Mouse (Mus musculus): ENCODE measurements at regions not wholly inside any gene's neighbourhood (a gene's known extent, or its start where the extent isn't known, plus 50 kb on each side); places are given as distances from the start of the nearest gene placed in this dataset.

- Histone ChIP-seq H3K27me3 (ENCODE audit: control insufficient read depth, insufficient read depth, low read length) (no peaks in the 10 kb centered on the region), H3K27ac (ENCODE audit: control insufficient read depth, insufficient read depth, low read depth, low read length) (no peak overlapping the region), H3K4me1 (ENCODE audit: control insufficient read depth, insufficient read depth, low read length) (no peaks in the 10 kb centered on the region), H3K36me3 (ENCODE audit: control insufficient read depth, insufficient read depth, low read length) (no peaks in the 10 kb centered on the region), H3K4me3 (ENCODE audit: control insufficient read depth, low read depth, low read length) (no peak overlapping the region)
- TF ChIP-seq POLR2A (IDR thresholded peaks at IDR 0.05; ENCODE audit: control insufficient read depth, low read depth, low read length) (no peak), CTCF (IDR thresholded peaks at IDR 0.05; ENCODE audit: control insufficient read depth, insufficient read depth, insufficient replicate concordance, low read depth, low read length) (no peak)
Measured at GRCm38 (mm10) chr4:105338861-105339260, 181.7 kb downstream of the Plpp3 start.

- H3K27ac ChIP-seq (ENCODE audit: control insufficient read depth, insufficient read depth, low read depth, low read length), result no peak overlapping the region
- H3K27me3 ChIP-seq (ENCODE audit: control insufficient read depth, insufficient read depth, low read length), result no peaks in the 10 kb centered on the region
- no peak for TF ChIP-seq CTCF (IDR thresholded peaks at IDR 0.05; ENCODE audit: control insufficient read depth, insufficient read depth, insufficient replicate concordance, low read depth, low read length)
- TF ChIP-seq POLR2A (IDR thresholded peaks at IDR 0.05; ENCODE audit: control insufficient read depth, low read depth, low read length), result no peak
- H3K36me3 ChIP-seq (ENCODE audit: control insufficient read depth, insufficient read depth, low read length), result no peaks in the 10 kb centered on the region
- H3K4me1 ChIP-seq (ENCODE audit: control insufficient read depth, insufficient read depth, low read length), result no peaks in the 10 kb centered on the region
- no peak overlapping the region for H3K4me3 ChIP-seq (ENCODE audit: control insufficient read depth, low read depth, low read length)
Measured at GRCm38 (mm10) chr4:105341274-105341673, 184.1 kb downstream of the Plpp3 start.

GRCm38 (mm10) chr4:105346846-105347245 is 189.7 kb downstream of the Plpp3 start:
- no peaks in the 10 kb centered on the region for H3K36me3 ChIP-seq (ENCODE audit: control insufficient read depth, insufficient read depth, low read length)
- H3K27ac ChIP-seq (ENCODE audit: control insufficient read depth, insufficient read depth, low read depth, low read length), result no peak overlapping the region
- H3K4me1 ChIP-seq (ENCODE audit: control insufficient read depth, insufficient read depth, low read length), result no peaks in the 10 kb centered on the region
- no peak for TF ChIP-seq CTCF (IDR thresholded peaks at IDR 0.05; ENCODE audit: control insufficient read depth, insufficient read depth, insufficient replicate concordance, low read depth, low read length)
- H3K27me3 ChIP-seq (ENCODE audit: control insufficient read depth, insufficient read depth, low read length), result no peaks in the 10 kb centered on the region
- no peak overlapping the region for H3K4me3 ChIP-seq (ENCODE audit: control insufficient read depth, low read depth, low read length)

- Histone ChIP-seq H3K27me3 (ENCODE audit: control insufficient read depth, insufficient read depth, low read length) (no peaks in the 10 kb centered on the region), H3K4me3 (ENCODE audit: control insufficient read depth, low read depth, low read length) (no peak overlapping the region), H3K27ac (ENCODE audit: control insufficient read depth, insufficient read depth, low read depth, low read length) (no peak overlapping the region), H3K36me3 (ENCODE audit: control insufficient read depth, insufficient read depth, low read length) (no peaks in the 10 kb centered on the region), H3K4me1 (ENCODE audit: control insufficient read depth, insufficient read depth, low read length) (no peaks in the 10 kb centered on the region)
- no peak for TF ChIP-seq CTCF (IDR thresholded peaks at IDR 0.05; ENCODE audit: control insufficient read depth, insufficient read depth, insufficient replicate concordance, low read depth, low read length)
- no peak for TF ChIP-seq POLR2A (IDR thresholded peaks at IDR 0.05; ENCODE audit: control insufficient read depth, low read depth, low read length)
Measured at GRCm38 (mm10) chr4:105347911-105348310, 190.8 kb downstream of the Plpp3 start.

- no peak overlapping the region for H3K27ac ChIP-seq (ENCODE audit: control insufficient read depth, insufficient read depth, low read depth, low read length)
- H3K4me3 ChIP-seq (ENCODE audit: control insufficient read depth, low read depth, low read length), result no peak overlapping the region
- no peaks in the 10 kb centered on the region for H3K27me3 ChIP-seq (ENCODE audit: control insufficient read depth, insufficient read depth, low read length)
- TF ChIP-seq POLR2A (IDR thresholded peaks at IDR 0.05; ENCODE audit: control insufficient read depth, low read depth, low read length) (no peak), CTCF (IDR thresholded peaks at IDR 0.05; ENCODE audit: control insufficient read depth, insufficient read depth, insufficient replicate concordance, low read depth, low read length) (no peak)
- no peaks in the 10 kb centered on the region for H3K36me3 ChIP-seq (ENCODE audit: control insufficient read depth, insufficient read depth, low read length)
- no peaks in the 10 kb centered on the region for H3K4me1 ChIP-seq (ENCODE audit: control insufficient read depth, insufficient read depth, low read length)
Measured at GRCm38 (mm10) chr4:105349316-105350207, 192.4 kb downstream of the Plpp3 start.

GRCm38 (mm10) chr4:105352342-105352741 is 195.2 kb downstream of the Plpp3 start:
- no peak overlapping the region for H3K27ac ChIP-seq (ENCODE audit: control insufficient read depth, insufficient read depth, low read depth, low read length)
- no peak for TF ChIP-seq CTCF (IDR thresholded peaks at IDR 0.05; ENCODE audit: control insufficient read depth, insufficient read depth, insufficient replicate concordance, low read depth, low read length)
- TF ChIP-seq POLR2A (IDR thresholded peaks at IDR 0.05; ENCODE audit: control insufficient read depth, low read depth, low read length), result no peak
- no peaks in the 10 kb centered on the region for H3K27me3 ChIP-seq (ENCODE audit: control insufficient read depth, insufficient read depth, low read length)
- H3K4me3 ChIP-seq (ENCODE audit: control insufficient read depth, low read depth, low read length), result no peak overlapping the region
- H3K4me1 ChIP-seq (ENCODE audit: control insufficient read depth, insufficient read depth, low read length), result no peaks in the 10 kb centered on the region
- H3K36me3 ChIP-seq (ENCODE audit: control insufficient read depth, insufficient read depth, low read length), result no peaks in the 10 kb centered on the region

GRCm38 (mm10) chr4:105352953-105353352 is 195.8 kb downstream of the Plpp3 start:
- no peak overlapping the region for H3K4me3 ChIP-seq (ENCODE audit: control insufficient read depth, low read depth, low read length)
- H3K27me3 ChIP-seq (ENCODE audit: control insufficient read depth, insufficient read depth, low read length), result no peaks in the 10 kb centered on the region
- H3K4me1 ChIP-seq (ENCODE audit: control insufficient read depth, insufficient read depth, low read length), result no peaks in the 10 kb centered on the region
- H3K36me3 ChIP-seq (ENCODE audit: control insufficient read depth, insufficient read depth, low read length), result no peaks in the 10 kb centered on the region
- H3K27ac ChIP-seq (ENCODE audit: control insufficient read depth, insufficient read depth, low read depth, low read length), result no peak overlapping the region
- TF ChIP-seq POLR2A (IDR thresholded peaks at IDR 0.05; ENCODE audit: control insufficient read depth, low read depth, low read length) (no peak), CTCF (IDR thresholded peaks at IDR 0.05; ENCODE audit: control insufficient read depth, insufficient read depth, insufficient replicate concordance, low read depth, low read length) (no peak)

All from testis, adult 2 months (tissue).